Mouse (Mus musculus) spleen, adult 18-20 months (tissue): ENCODE results near the gene Grid1.

Experiments used
- DNase-seq, 2 experiments: peaks; one replicate each; pipeline ENCODE4 v3.0.0; 2022; ENCODE audit warnings: mixed read lengths in 2 of 2

Grid1 gene

GRCm38 (mm10) chr14:35519402-35519801 lies 699.5 kb downstream of the Grid1 start:
- no peak for DNase-seq

DNA sequence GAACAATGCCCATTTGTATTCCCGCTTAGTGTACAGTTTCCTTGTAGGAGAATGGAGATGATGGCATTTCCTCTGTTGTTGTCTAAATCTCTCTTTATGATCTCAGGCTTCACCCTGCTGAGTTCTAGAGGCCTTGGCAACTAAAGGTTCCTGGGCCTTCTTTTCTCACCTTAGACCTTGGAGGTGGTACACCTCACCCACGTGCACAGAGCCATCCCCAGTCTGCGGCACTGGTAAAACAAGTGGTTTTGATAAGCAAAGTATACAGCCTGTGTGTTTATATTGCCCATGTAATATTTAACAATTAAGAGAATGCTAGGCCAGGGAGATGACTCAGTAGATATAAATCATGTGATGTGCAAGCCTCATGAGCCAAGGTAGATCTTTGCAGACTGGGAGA lies 718.9 kb downstream of the Grid1 start:
- no peak for DNase-seq

GRCm38 (mm10) chr14:35541254-35541991 lies 721.5 kb downstream of the Grid1 start:
- DNase-seq = no peak

DNA sequence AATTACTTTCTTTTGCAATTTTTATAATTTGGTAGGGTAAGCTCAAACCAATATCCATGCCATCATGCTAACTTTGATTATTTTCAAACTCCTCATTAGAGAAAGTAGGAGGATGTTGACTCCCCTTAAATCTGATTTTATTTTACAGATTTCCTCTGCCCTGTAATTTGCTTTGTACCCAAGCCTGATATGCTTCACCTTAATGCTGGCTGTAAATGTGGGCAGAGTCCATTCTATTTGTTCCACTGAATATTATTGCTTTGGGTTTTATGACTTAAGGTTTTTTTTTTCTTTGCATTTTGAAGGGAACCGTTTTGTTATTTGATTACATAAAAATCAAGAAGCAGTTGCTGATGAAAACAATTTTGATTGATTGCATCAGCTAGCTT lies 722.1 kb downstream of the Grid1 start:
- DNase-seq = no peak

DNA sequence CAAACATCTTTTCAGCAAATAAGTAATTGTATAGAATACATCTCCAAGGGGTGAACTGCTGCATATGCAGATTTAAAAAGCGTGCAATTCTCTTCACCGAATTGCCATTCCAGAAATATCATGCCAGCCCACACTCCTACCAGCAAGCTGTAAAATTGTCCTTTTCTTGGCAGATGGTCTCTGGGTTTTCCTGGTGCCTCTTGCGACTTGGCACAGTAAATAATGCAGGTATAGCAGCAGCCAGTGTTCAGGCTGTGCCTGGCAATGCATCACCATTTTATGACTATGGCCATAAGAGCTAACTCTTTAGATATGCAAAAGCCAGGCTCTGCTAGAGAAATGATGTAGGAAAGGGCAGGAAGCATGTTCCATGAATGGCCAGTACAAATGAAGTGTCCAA lies 734.4 kb downstream of the Grid1 start:
- DNase-seq = no peak

DNA sequence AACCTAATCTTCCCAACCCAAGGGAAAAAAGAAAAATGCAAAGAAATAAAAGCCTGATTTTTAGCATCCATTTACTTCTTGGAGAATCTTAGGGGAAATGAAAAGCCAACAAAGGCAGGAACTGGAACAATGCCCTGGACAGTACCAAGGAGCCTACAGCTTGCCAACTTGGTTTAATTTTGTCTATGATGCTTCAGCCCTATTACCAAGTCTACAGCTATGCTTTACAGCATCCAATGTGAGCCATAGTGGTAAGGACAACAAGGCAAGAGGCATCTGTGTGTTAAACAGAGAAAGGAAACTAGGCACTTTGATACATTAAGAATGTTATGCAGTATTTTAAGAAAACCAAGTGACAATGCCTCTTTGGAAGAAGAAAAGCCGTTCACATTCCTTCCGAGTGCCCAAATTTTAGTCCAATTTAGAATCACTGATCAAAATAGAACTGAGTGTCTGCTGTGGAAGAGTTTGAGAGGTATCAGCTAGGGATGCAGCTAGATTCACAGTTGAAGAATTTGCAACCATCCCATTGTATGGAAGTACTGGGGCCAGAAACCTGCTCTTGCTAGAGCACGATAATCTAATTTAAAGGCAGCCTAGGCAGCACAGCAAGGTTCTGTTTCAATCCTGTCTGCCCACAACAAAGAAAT lies 741.5 kb downstream of the Grid1 start:
- DNase-seq = no peak

DNA sequence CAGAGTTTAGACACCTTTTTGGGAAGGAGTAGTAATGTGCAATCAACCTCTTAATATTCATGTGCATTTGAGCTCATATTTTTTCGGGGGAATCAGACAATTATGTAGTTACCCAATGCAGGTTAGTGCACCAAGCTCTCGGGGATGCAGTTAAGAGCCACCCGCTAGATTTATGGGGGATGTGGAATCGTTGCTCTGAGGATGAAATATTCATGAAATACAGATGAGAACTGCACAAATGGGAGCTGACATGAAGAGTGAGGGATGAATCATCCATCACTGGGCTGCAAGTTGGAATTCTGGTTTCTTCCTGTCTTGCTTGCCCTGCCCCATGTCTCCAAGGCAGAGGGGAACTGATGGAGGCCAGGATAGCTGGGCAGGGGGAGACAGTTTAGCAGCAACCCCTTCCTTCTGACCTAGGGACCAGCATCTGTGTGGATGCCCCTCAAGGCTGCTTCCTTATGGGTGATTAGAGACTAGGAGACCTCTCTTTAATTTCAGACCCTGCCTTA lies 753.1 kb downstream of the Grid1 start:
- no peak for DNase-seq

GRCm38 (mm10) chr14:35574489-35574888 lies 754.6 kb downstream of the Grid1 start:
- no peak for DNase-seq

GRCm38 (mm10) chr14:35575285-35575684 lies 755.4 kb downstream of the Grid1 start:
- no peak for DNase-seq

DNA sequence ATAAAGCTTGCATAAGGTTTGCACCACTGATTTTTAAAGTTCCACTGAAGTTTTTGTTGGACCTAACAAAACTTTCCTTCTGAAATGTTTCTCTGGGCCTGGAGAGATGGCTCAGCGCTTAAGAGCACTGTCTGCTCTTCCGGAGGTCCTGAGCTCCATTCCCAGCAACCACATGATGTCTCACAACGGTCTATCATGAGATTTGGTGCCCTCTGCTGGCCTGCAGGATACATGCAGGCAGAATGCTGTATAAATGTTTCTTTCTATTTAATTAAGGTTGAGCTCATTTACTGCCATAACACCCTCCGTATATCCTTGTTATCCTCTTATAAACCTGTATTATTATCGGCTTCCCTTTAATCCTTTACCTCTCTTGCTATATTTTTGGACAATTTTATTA lies 805.8 kb downstream of the Grid1 start:
- no peak for DNase-seq
